Mouse (Mus musculus) ES-E14 (cell line): ENCODE measurements at regions not wholly inside any gene's neighbourhood (a gene's known extent, or its start where the extent isn't known, plus 50 kb on each side); places are given as distances from the start of the nearest gene placed in this dataset.

Source experiments
- MAFK ChIP-seq: IDR thresholded peaks from 2 replicates; pipeline ENCODE4 v1.6.1; 2014; ENCODE audit warnings: mild to moderate bottlenecking, low read depth, low read length, inconsistent platforms; ENCODE audit not compliant: insufficient read depth
- ZC3H11A ChIP-seq: IDR thresholded peaks from 2 replicates; pipeline ENCODE4 v1.6.1; 2012; ENCODE audit warnings: low read depth, mild to moderate bottlenecking, inconsistent platforms, low read length, borderline replicate concordance

DNA sequence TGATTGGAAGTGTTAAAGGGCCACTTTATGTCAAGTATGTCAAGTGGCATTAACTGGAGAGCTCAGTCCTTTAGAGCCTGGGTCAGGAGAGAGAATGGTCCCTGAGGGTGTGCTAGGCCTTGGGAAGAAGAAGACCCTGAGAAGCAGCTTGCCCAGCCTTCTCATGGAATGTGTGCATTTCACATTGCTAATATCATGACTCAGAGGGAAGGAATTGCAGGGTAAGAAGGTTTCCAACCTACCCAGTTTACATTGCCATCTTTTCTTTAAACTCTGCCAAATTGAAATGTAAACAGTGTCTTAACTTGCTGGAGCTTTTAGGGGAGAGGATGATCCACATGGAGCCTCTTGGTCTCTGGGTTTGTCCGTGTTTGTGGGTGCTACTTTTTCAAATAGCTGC lies 117.9 kb upstream of the Sesn3 start:
- no peak for TF ChIP-seq MAFK
- no peak for TF ChIP-seq ZC3H11A
